In the genomic region with DNA sequence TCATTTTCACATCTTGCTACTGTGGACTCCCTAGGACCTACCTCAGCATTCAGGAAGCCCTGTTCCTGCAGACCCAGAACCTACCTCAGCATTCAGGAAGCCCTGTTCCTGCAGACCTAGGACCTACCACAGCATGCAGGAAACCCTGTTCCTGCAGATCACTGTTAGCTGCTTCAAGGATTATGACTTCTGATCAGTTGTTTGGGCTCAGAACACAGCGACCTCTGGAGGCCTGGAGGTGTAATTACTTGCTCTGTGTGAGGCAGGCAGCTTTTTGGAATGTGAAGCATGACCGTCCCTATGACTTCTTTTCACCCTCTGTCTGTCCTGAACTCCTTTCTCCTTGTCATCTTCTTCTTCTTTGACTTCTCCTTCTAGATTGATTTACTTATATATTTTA, we compare ENCODE assay signal across 10 mouse cellular contexts. TPM values are rescaled to one million over a fixed set of nuclear protein-coding genes. Genes with fewer than 3 reads are reported as not detected.
DNase-seq lines count a peak whose midpoint lies in the region; ATAC-seq and TF ChIP-seq lines count a peak whose summit lies in the region.
"Had no signal": no experiment of that assay in that cellular context is flagged by ENCODE, and none has a peak within 500 bp of the region (broad histone marks: within the 10 kb centered on the region; RNA-seq: fewer than 3 reads in every experiment).

No protein-coding gene starts in this region.

- 0 out of 4 replicates have a peak, but pooled peaks cover 0 to under 1% of the 10 kb centered on the region in 2 experiments for H3K4me1 ChIP-seq in ES-E14 (ENCODE audit: control insufficient read depth in 2 of 2, insufficient read depth in 2 of 2, low read length in 2 of 2, poor library complexity in 1 of 2)
- H3K4me1 ChIP-seq in cortical plate, adult 2 months (ENCODE audit: control insufficient read depth, insufficient read depth, low read length) = no peaks in the 10 kb centered on the region
- peaks cover 5% of the 10 kb centered on the region for H3K4me1 ChIP-seq in small intestine, adult 2 months (ENCODE audit: control insufficient read depth, insufficient read depth, insufficient read length, low read length)
- no peaks in the 10 kb centered on the region for H3K4me1 ChIP-seq in hindbrain, embryonic 12.5 days

- no peak for DNase-seq in layer of hippocampus, adult 2 months (ENCODE audit: low spot score in 2 of 2)
- DNase-seq in layer of hippocampus, postnatal 36 days = no peak
- DNase-seq in ES-E14 (ENCODE audit: low read depth, low spot score) = peak; percentile 89
- no peak for DNase-seq in urinary bladder, adult 18-20 months (ENCODE audit: low spot score in 2 of 2)
- no peak for DNase-seq in right cerebral cortex, adult 18-20 months
- DNase-seq: kidney, adult 8-10 months had no signal

- in situ Hi-C loops in ES-E14 (cut with MboI; ENCODE audit: low sequenced_read_pairs in 2 of 2, unreplicated experiment in 2 of 2) = no loop called here

- TF ChIP-seq POLR2A in cortical plate, adult 2 months (IDR thresholded peaks at IDR 0.05; ENCODE audit: extremely low read depth, insufficient read depth, low read length) = no peak
- TF ChIP-seq POLR2A in small intestine, adult 2 months (IDR thresholded peaks at IDR 0.05; ENCODE audit: low read depth, low read length) = no peak

- WGBS in small intestine, adult 2 months = 53% methylated on average over 2 of the region's 2 CpGs
- 43% methylated on average over 2 of the region's 2 CpGs for WGBS in hindbrain, embryonic 12.5 days

- no peaks in the 10 kb centered on the region for H3K9me3 ChIP-seq in ES-E14 (ENCODE audit: control insufficient read depth, insufficient read depth, low read depth, low read length)
- no peaks in the 10 kb centered on the region for H3K9me3 ChIP-seq in hindbrain, embryonic 12.5 days (replicated peaks)
- H3K9me3 ChIP-seq: embryonic facial prominence, embryonic 15.5 days had no signal

- no peak for ATAC-seq in hindbrain, embryonic 12.5 days (ENCODE audit: low FRiP score)

- H3K4me2 ChIP-seq in hindbrain, embryonic 12.5 days (replicated peaks) = no peak overlapping the region
- H3K4me2 ChIP-seq: embryonic facial prominence, embryonic 15.5 days had no signal

- no peak overlapping the region for H3K9ac ChIP-seq in ES-E14 (ENCODE audit: insufficient read depth, low read depth, low read length, poor library complexity, severe bottlenecking)
- H3K9ac ChIP-seq in hindbrain, embryonic 12.5 days = no peak overlapping the region
- H3K9ac ChIP-seq: embryonic facial prominence, embryonic 15.5 days had no signal

- no peak overlapping the region for H3K27ac ChIP-seq in layer of hippocampus, adult 2 months
- no peak overlapping the region for H3K27ac ChIP-seq in ES-E14 (ENCODE audit: insufficient read depth, low read depth, low read length, poor library complexity, severe bottlenecking)
- H3K27ac ChIP-seq in cortical plate, adult 2 months (ENCODE audit: insufficient read depth, low read length) = no peak overlapping the region
- no peak overlapping the region for H3K27ac ChIP-seq in small intestine, adult 2 months (ENCODE audit: insufficient read depth, low read depth, low read length)
- no peak overlapping the region for H3K27ac ChIP-seq in hindbrain, embryonic 12.5 days
- H3K27ac ChIP-seq: embryonic facial prominence, embryonic 15.5 days had no signal

- no peaks in the 10 kb centered on the region for H3K27me3 ChIP-seq in small intestine, adult 2 months (ENCODE audit: control insufficient read depth, insufficient read depth, low read length)
- H3K27me3 ChIP-seq in hindbrain, embryonic 12.5 days = 0 out of 2 replicates have a peak, but pooled peaks cover 3% of the 10 kb centered on the region
- H3K27me3 ChIP-seq: embryonic facial prominence, embryonic 15.5 days had no signal

- H3K4me3 ChIP-seq in layer of hippocampus, adult 2 months = no peak overlapping the region
- peak overlapping the region; percentile 15 to 35; a peak in 1 of 4 replicates for H3K4me3 ChIP-seq in ES-E14 (ENCODE audit: insufficient read depth in 1 of 2, low read depth in 1 of 2, low read length in 2 of 2, poor library complexity in 1 of 2, severe bottlenecking in 1 of 2)
- H3K4me3 ChIP-seq in cortical plate, adult 2 months (ENCODE audit: insufficient read depth, low read length) = no peak overlapping the region
- no peak overlapping the region for H3K4me3 ChIP-seq in small intestine, adult 2 months (ENCODE audit: low read depth, low read length)
- no peak overlapping the region for H3K4me3 ChIP-seq in hindbrain, embryonic 12.5 days
- H3K4me3 ChIP-seq: embryonic facial prominence, embryonic 15.5 days had no signal

- TF ChIP-seq CTCF in layer of hippocampus, adult 2 months (conservative IDR thresholded peaks at IDR 0.05) = peak; percentile 72
- TF ChIP-seq CTCF in cortical plate, adult 2 months (IDR thresholded peaks at IDR 0.05; ENCODE audit: extremely low read depth, insufficient read depth, low read length) = peak; percentile 30; the same call in 1 of the 2 replicates
- peak; percentile 73; the same call in 1 of the 2 replicates for TF ChIP-seq CTCF in small intestine, adult 2 months (IDR thresholded peaks at IDR 0.05; ENCODE audit: extremely low read depth, insufficient read length, insufficient replicate concordance, low read depth, low read length)

- no peaks in the 10 kb centered on the region for H3K36me3 ChIP-seq in ES-E14 (ENCODE audit: control insufficient read depth, insufficient read depth, low read length, poor library complexity, severe bottlenecking)
- no peaks in the 10 kb centered on the region for H3K36me3 ChIP-seq in small intestine, adult 2 months (ENCODE audit: control insufficient read depth, insufficient read depth, low read length)
- no peaks in the 10 kb centered on the region for H3K36me3 ChIP-seq in hindbrain, embryonic 12.5 days
- H3K36me3 ChIP-seq: embryonic facial prominence, embryonic 15.5 days had no signal

TF ChIP-seq in ES-E14, 5 proteins besides CTCF, POLR2A, EP300 and RAD21:
- no peak for TF ChIP-seq ZC3H11A (IDR thresholded peaks at IDR 0.05; ENCODE audit: borderline replicate concordance, low read depth, low read length)
- TF ChIP-seq HCFC1 (IDR thresholded peaks at IDR 0.05; ENCODE audit: borderline replicate concordance, insufficient read depth, low read length) = no peak
- TF ChIP-seq MAFK (IDR thresholded peaks at IDR 0.05; ENCODE audit: insufficient read depth, low read depth, low read length) = no peak
- no peak for TF ChIP-seq ZNF384 (IDR thresholded peaks at IDR 0.05; ENCODE audit: low read depth, low read length)
- TF ChIP-seq CHD2 (IDR thresholded peaks at IDR 0.05; ENCODE audit: low read depth, low read length) = no peak

RNA-seq across cellular contexts. Expression of a gene that starts 27.1 kb away (rescaled TPM):
- total RNA-seq in layer of hippocampus, adult 2 months (2021) = 10 to 100 TPM; 30.1 to 30.3 TPM
- total RNA-seq in layer of hippocampus, postnatal 36 days (2021) = 10 to 100 TPM; 28.3 to 28.4 TPM
- total RNA-seq in ES-E14 (2012; rRNA removed) = 35.0 and 38.6 TPM in 2 replicates
- 71.8 and 71.9 TPM in 2 replicates for polyA plus RNA-seq in cortical plate, adult 2 months (2012; rRNA removed)
- polyA plus RNA-seq in small intestine, adult 2 months (2012; rRNA removed) = 9.0 and 18.3 TPM in 2 replicates
- 73.5 and 74.5 TPM in 2 replicates for polyA plus RNA-seq in hindbrain, embryonic 12.5 days (2016; fragmentation: Nextera tagmentation; extraction: Ambion mirVana)

RNA-seq across cellular contexts. Expression of a gene that starts 38.5 kb away (rescaled TPM):
- total RNA-seq in layer of hippocampus, adult 2 months (2021) = 10 to 100 TPM; 25.6 to 29.1 TPM
- 10 to 100 TPM; 24.4 to 29.0 TPM for total RNA-seq in layer of hippocampus, postnatal 36 days (2021)
- 0.13 and 0.26 TPM in 2 replicates for total RNA-seq in ES-E14 (2012; rRNA removed)
- polyA plus RNA-seq in cortical plate, adult 2 months (2012; rRNA removed) = 9.5 and 10.9 TPM in 2 replicates
- 3.3 and 4.6 TPM in 2 replicates for polyA plus RNA-seq in small intestine, adult 2 months (2012; rRNA removed)
- 4.0 and 4.2 TPM in 2 replicates for polyA plus RNA-seq in hindbrain, embryonic 12.5 days (2016; fragmentation: Nextera tagmentation; extraction: Ambion mirVana)

RNA-seq across cellular contexts. Expression of a gene that starts 45.0 kb away (rescaled TPM):
- total RNA-seq in layer of hippocampus, adult 2 months (2021) = 10 to 100 TPM; 38.9 to 41.8 TPM
- total RNA-seq in layer of hippocampus, postnatal 36 days (2021) = 10 to 100 TPM; 38.3 to 43.4 TPM
- 19.3 and 20.8 TPM in 2 replicates for total RNA-seq in ES-E14 (2012; rRNA removed)
- 38.0 and 39.9 TPM in 2 replicates for polyA plus RNA-seq in cortical plate, adult 2 months (2012; rRNA removed)
- polyA plus RNA-seq in small intestine, adult 2 months (2012; rRNA removed) = 26.8 and 36.5 TPM in 2 replicates
- polyA plus RNA-seq in hindbrain, embryonic 12.5 days (2016; fragmentation: Nextera tagmentation; extraction: Ambion mirVana) = 25.3 and 26.2 TPM in 2 replicates

RNA-seq across cellular contexts. Expression of a gene that starts 51.5 kb away (rescaled TPM):
- total RNA-seq in layer of hippocampus, adult 2 months (2021) = 10 to 100 TPM; 55.5 to 61.9 TPM
- total RNA-seq in layer of hippocampus, postnatal 36 days (2021) = 10 to 100 TPM; 59.4 to 64.8 TPM
- total RNA-seq in ES-E14 (2012; rRNA removed) = 39.2 and 50.3 TPM in 2 replicates
- polyA plus RNA-seq in cortical plate, adult 2 months (2012; rRNA removed) = 43.4 and 47.2 TPM in 2 replicates
- 61.7 and 87.5 TPM in 2 replicates for polyA plus RNA-seq in small intestine, adult 2 months (2012; rRNA removed)
- polyA plus RNA-seq in hindbrain, embryonic 12.5 days (2016; fragmentation: Nextera tagmentation; extraction: Ambion mirVana) = 63.8 and 66.1 TPM in 2 replicates

Comparison
In these comparisons a context has a peak if more than half of its experiments do, and no peak if none do; other contexts are left out.
1. H3K4me3 ChIP-seq: peak in ES-E14 (2 of 2); none in layer of hippocampus, adult 2 months (single experiment), cortical plate, adult 2 months (single experiment), small intestine, adult 2 months (single experiment) and hindbrain, embryonic 12.5 days (single experiment).
2. RNA of a gene that starts 38.5 kb away (total RNA-seq): 25.6 to 29.1 TPM in layer of hippocampus, adult 2 months and 24.4 to 29.0 TPM in layer of hippocampus, postnatal 36 days; 0.13 to 0.26 TPM in ES-E14; every median in the first group is over 10 times any median in the second.
3. Peak in every context shown above with its lines, with median percentiles within 50 percentile points of each other: CTCF ChIP-seq.